Mouse (Mus musculus): ENCODE data around the gene Tldc1. TPM values are rescaled to one million over a fixed set of nuclear protein-coding genes. Genes with fewer than 3 reads are reported as not detected.

Gene Tldc1
- 6.6 and 8.1 TPM in 2 replicates for total RNA-seq (2014; fragmentation: Nextera tagmentation)
- 10.7 TPM in 2 replicates for total RNA-seq (2017)
- polyA plus RNA-seq (2012) = 7.2 and 8.4 TPM in 2 replicates

DNA sequence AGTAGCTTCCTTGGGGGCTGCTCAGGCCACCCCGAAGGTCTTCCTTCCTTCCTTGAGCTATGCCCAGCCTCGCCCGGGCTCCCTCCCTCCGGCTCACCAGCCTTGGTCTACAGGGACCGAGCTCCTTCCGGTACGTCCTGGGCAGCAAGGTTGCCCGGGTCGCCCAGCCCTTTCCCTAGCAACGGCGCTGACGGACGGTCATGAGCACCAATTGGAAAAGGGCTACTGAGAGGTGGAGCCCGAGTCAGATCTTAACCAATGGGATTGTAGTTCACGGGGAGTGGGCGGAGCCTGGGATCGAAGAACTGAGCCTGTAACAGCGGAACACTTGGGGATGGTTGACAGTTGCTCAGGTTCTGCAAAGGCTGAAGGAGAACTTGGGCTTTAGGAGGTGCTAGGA, at the start of gene Tldc1:
Gene Tldc1, minus strand, starts transcription at position 154 of the 400 bp plus-strand sequence.
- Histone ChIP-seq H3K9me3 (replicated peaks) (no peaks in the 10 kb centered on the region), H3K27me3 (ENCODE audit: insufficient read depth, low read length) (0 out of 2 replicates have a peak, but pooled peaks cover 11% of the 10 kb centered on the region), H3K36me3 (replicated peaks) (peaks cover 25% of the 10 kb centered on the region), H3K4me3 (ENCODE audit: low read depth, low read length) (peak within 1 kb of the TSS; percentile 79), H3K4me1 (ENCODE audit: insufficient read depth, low read depth, low read length) (peaks cover 42% of the 10 kb centered on the region)
- no peak for TF ChIP-seq POLR2AphosphoS5 (IDR thresholded peaks at IDR 0.05; ENCODE audit: insufficient replicate concordance, low read depth, low read length)
- TF ChIP-seq GATA1 (IDR thresholded peaks at IDR 0.05; ENCODE audit: borderline replicate concordance, low read length) = no peak
- no peak for TF ChIP-seq CTCF (IDR thresholded peaks at IDR 0.05; ENCODE audit: low read depth, low read length)
- TF ChIP-seq TAL1 (conservative IDR thresholded peaks at IDR 0.05; ENCODE audit: low read depth, low read length) = no peak
- TF ChIP-seq GATA2 (IDR thresholded peaks at IDR 0.05; ENCODE audit: borderline replicate concordance, low read depth, low read length) = no peak
- ATAC-seq (ENCODE audit: extremely low read depth, insufficient number of reproducible peaks, low FRiP score, poor library complexity, severe bottlenecking) = peak; percentile 98
- DNase-seq (ENCODE audit: low spot score) = peak; percentile 99

GRCm38 (mm10) chr8:119827721-119828153, 49.5 kb upstream of the Tldc1 start:
- TF ChIP-seq GATA1 (IDR thresholded peaks at IDR 0.05; ENCODE audit: borderline replicate concordance, low read length) (no peak), TAL1 (conservative IDR thresholded peaks at IDR 0.05; ENCODE audit: low read depth, low read length) (no peak), CTCF (IDR thresholded peaks at IDR 0.05; ENCODE audit: low read depth, low read length) (no peak), GATA2 (IDR thresholded peaks at IDR 0.05; ENCODE audit: borderline replicate concordance, low read depth, low read length) (no peak), POLR2AphosphoS5 (IDR thresholded peaks at IDR 0.05; ENCODE audit: insufficient replicate concordance, low read depth, low read length) (no peak)
- peaks cover 37% of the 10 kb centered on the region; the same call in 1 of the 2 replicates for H3K27me3 ChIP-seq (ENCODE audit: insufficient read depth, low read length)
- H3K4me3 ChIP-seq (ENCODE audit: low read depth, low read length) = no peak overlapping the region
- peaks cover 27% of the 10 kb centered on the region for H3K4me1 ChIP-seq (ENCODE audit: insufficient read depth, low read depth, low read length)
- no peaks in the 10 kb centered on the region for H3K9me3 ChIP-seq (replicated peaks)
- DNase-seq (ENCODE audit: low spot score) (no peak), ATAC-seq (ENCODE audit: extremely low read depth, insufficient number of reproducible peaks, low FRiP score, poor library complexity, severe bottlenecking) (no peak)
- H3K36me3 ChIP-seq (replicated peaks) = no peaks in the 10 kb centered on the region

DNA sequence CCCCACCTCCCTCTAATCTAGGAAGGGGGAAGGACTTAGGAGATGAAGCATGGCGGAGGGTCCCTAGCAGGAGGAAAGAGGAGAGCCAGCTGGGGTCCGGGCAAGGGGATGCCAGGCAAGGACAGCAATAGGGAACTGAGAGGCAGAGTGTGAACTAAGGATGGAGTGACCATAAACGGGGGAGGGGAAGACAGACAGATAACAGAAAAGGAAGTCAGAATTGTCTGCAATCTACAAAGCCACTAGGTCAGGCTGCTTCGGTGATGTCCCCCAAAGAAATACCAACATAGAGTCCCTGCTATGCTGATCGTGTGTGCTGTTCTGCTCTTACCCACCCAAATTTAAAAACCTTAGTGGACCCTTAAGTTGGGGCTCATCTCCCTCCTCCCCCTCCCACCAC, 48.8 kb upstream of the Tldc1 start:
- peaks cover 27% of the 10 kb centered on the region for H3K4me1 ChIP-seq (ENCODE audit: insufficient read depth, low read depth, low read length)
- DNase-seq (ENCODE audit: low spot score) = no peak
- ATAC-seq (ENCODE audit: extremely low read depth, insufficient number of reproducible peaks, low FRiP score, poor library complexity, severe bottlenecking) = no peak
- no peak for TF ChIP-seq TAL1 (conservative IDR thresholded peaks at IDR 0.05; ENCODE audit: low read depth, low read length)
- peaks cover 34% of the 10 kb centered on the region; the same call in 1 of the 2 replicates for H3K27me3 ChIP-seq (ENCODE audit: insufficient read depth, low read length)
- no peaks in the 10 kb centered on the region for H3K9me3 ChIP-seq (replicated peaks)
- no peaks in the 10 kb centered on the region for H3K36me3 ChIP-seq (replicated peaks)
- H3K4me3 ChIP-seq (ENCODE audit: low read depth, low read length) = no peak overlapping the region

DNA sequence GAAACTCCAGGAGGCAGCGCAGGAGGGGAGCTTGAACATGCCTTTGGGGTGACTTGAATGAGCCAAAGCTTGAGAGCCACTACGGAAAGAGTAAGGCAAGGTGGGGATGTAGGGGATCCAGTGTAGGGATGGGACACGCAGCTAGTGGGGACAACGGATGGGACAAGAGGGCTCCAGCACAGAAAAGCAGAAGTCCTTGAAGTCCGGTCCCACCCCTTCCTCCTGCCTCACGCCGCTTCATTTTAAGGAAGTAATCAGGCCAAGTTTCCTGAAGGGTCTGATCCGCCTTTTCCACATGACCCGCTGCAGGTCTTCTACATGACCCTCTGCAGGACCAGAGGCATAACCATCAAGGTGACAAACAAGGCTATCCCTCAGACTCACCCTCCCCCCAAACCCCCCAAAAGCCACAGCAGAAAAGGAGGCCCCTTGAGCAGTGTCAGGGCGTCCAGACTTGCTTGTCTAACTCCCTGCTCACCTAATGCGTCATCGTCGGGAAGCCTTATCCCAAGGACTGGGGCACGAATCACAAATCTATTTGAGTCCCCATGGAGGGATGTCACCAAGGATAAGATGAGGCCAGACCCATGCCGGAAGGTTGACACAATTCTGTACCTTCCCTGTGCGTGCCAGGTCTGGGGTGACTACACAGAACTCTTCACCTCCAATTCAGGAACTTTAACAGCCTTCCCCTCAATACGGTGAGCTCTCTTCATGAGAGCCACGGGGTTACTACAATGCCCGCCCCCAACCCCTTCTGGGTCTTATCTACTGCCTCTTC, 47.9 kb upstream of the Tldc1 start:
- H3K9me3 ChIP-seq (replicated peaks) = no peaks in the 10 kb centered on the region
- H3K36me3 ChIP-seq (replicated peaks) = no peaks in the 10 kb centered on the region
- ATAC-seq (ENCODE audit: extremely low read depth, insufficient number of reproducible peaks, low FRiP score, poor library complexity, severe bottlenecking) = peak; percentile 36
- no peak for DNase-seq (ENCODE audit: low spot score)
- peaks cover 31% of the 10 kb centered on the region; the same call in 1 of the 2 replicates for H3K27me3 ChIP-seq (ENCODE audit: insufficient read depth, low read length)
- H3K4me1 ChIP-seq (ENCODE audit: insufficient read depth, low read depth, low read length) = peaks cover 25% of the 10 kb centered on the region
- H3K4me3 ChIP-seq (ENCODE audit: low read depth, low read length) = no peak overlapping the region
- no peak for TF ChIP-seq CTCF (IDR thresholded peaks at IDR 0.05; ENCODE audit: low read depth, low read length)
- TF ChIP-seq TAL1 (conservative IDR thresholded peaks at IDR 0.05; ENCODE audit: low read depth, low read length) = no peak
- TF ChIP-seq GATA1 (IDR thresholded peaks at IDR 0.05; ENCODE audit: borderline replicate concordance, low read length) = no peak
- TF ChIP-seq POLR2AphosphoS5 (IDR thresholded peaks at IDR 0.05; ENCODE audit: insufficient replicate concordance, low read depth, low read length) = no peak

GRCm38 (mm10) chr8:119824809-119825273, 46.6 kb upstream of the Tldc1 start:
- Histone ChIP-seq H3K36me3 (replicated peaks) (no peaks in the 10 kb centered on the region), H3K9me3 (replicated peaks) (no peaks in the 10 kb centered on the region), H3K4me3 (ENCODE audit: low read depth, low read length) (no peak overlapping the region), H3K4me1 (ENCODE audit: insufficient read depth, low read depth, low read length) (peaks cover 25% of the 10 kb centered on the region), H3K27me3 (ENCODE audit: insufficient read depth, low read length) (peaks cover 35% of the 10 kb centered on the region; the same call in 1 of the 2 replicates)
- no peak for DNase-seq (ENCODE audit: low spot score)
- no peak for TF ChIP-seq GATA1 (IDR thresholded peaks at IDR 0.05; ENCODE audit: borderline replicate concordance, low read length)
- no peak for TF ChIP-seq POLR2AphosphoS5 (IDR thresholded peaks at IDR 0.05; ENCODE audit: insufficient replicate concordance, low read depth, low read length)
- no peak for TF ChIP-seq CTCF (IDR thresholded peaks at IDR 0.05; ENCODE audit: low read depth, low read length)
- TF ChIP-seq GATA2 (IDR thresholded peaks at IDR 0.05; ENCODE audit: borderline replicate concordance, low read depth, low read length) = no peak
- TF ChIP-seq TAL1 (conservative IDR thresholded peaks at IDR 0.05; ENCODE audit: low read depth, low read length) = no peak
- no peak for ATAC-seq (ENCODE audit: extremely low read depth, insufficient number of reproducible peaks, low FRiP score, poor library complexity, severe bottlenecking)

DNA sequence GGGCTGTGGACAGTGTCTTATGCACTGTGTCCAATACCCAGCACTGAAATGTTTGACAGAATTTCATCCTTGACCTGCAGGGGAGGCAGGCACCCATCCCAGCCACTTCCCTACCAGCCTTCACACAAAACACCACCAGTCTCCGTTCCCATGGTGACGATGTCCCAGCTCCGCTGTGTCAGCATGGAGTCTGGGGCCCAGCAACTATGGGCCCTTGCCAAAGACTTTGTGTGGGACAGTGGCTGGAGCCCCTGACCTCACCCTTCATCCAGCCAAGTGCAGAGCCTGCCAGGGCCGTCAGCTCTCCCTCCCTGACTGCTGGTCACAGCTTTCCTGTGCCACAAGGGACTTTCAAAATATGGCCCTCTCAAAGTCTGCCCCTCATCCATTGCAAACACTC, 45.9 kb upstream of the Tldc1 start:
- no peaks in the 10 kb centered on the region for H3K9me3 ChIP-seq (replicated peaks)
- no peak for ATAC-seq (ENCODE audit: extremely low read depth, insufficient number of reproducible peaks, low FRiP score, poor library complexity, severe bottlenecking)
- no peak for DNase-seq (ENCODE audit: low spot score)
- peaks cover 37% of the 10 kb centered on the region; the same call in 1 of the 2 replicates for H3K27me3 ChIP-seq (ENCODE audit: insufficient read depth, low read length)
- peaks cover 25% of the 10 kb centered on the region for H3K4me1 ChIP-seq (ENCODE audit: insufficient read depth, low read depth, low read length)
- no peaks in the 10 kb centered on the region for H3K36me3 ChIP-seq (replicated peaks)
- no peak overlapping the region for H3K4me3 ChIP-seq (ENCODE audit: low read depth, low read length)
- TF ChIP-seq GATA1 (IDR thresholded peaks at IDR 0.05; ENCODE audit: borderline replicate concordance, low read length) (no peak), CTCF (IDR thresholded peaks at IDR 0.05; ENCODE audit: low read depth, low read length) (no peak), GATA2 (IDR thresholded peaks at IDR 0.05; ENCODE audit: borderline replicate concordance, low read depth, low read length) (no peak), POLR2AphosphoS5 (IDR thresholded peaks at IDR 0.05; ENCODE audit: insufficient replicate concordance, low read depth, low read length) (no peak), TAL1 (conservative IDR thresholded peaks at IDR 0.05; ENCODE audit: low read depth, low read length) (no peak)

Data from G1E (cell line).